Mouse (Mus musculus) lung, postnatal 0 days (tissue): Measurements from ENCODE around the gene Eif3b.

Source experiments
- CTCF ChIP-seq: IDR thresholded peaks from 2 replicates; pipeline ENCODE4 v1.5.1; 2016; ENCODE audit warnings: antibody characterized with exemption, mild to moderate bottlenecking
- EP300 ChIP-seq: IDR thresholded peaks from 2 replicates; pipeline ENCODE4 v1.6.1; 2016; ENCODE audit warnings: antibody characterized with exemption, mild to moderate bottlenecking, control low read depth

GRCm38 (mm10) chr5:140375249-140375829 is 43.8 kb upstream of the Eif3b start:
- no peak for TF ChIP-seq CTCF
- no peak for TF ChIP-seq EP300
